Mouse (Mus musculus): ENCODE data around the gene Vmn2r29. TPM values are rescaled to one million over a fixed set of nuclear protein-coding genes. Genes with fewer than 3 reads are reported as not detected.

The Vmn2r29 gene
- polyA plus RNA-seq, 1 experiment, result 1.1 TPM

- WGBS, result 31% methylated on average over 13 of the region's 13 CpGs
- Histone ChIP-seq H3K4me3 (ENCODE audit: insufficient read depth, low read depth, low read length) (peak overlapping the region; percentile 65), H3K36me3 (ENCODE audit: control insufficient read depth, insufficient read depth, low read length) (no peaks in the 10 kb centered on the region), H3K27me3 (replicated peaks; ENCODE audit: control insufficient read depth, insufficient read depth, low read length) (no peaks in the 10 kb centered on the region), H3K4me1 (ENCODE audit: control insufficient read depth, insufficient read depth, low read length) (no peaks in the 10 kb centered on the region; the same call in 1 of the 2 replicates), H3K27ac (ENCODE audit: insufficient read depth, low read depth, low read length) (no peak overlapping the region)
- peak; percentile 5 for DNase-seq
- no peak for TF ChIP-seq CTCF (conservative IDR thresholded peaks at IDR 0.05; ENCODE audit: insufficient read depth, insufficient read length, low read depth, low read length)
- no peak for TF ChIP-seq POLR2A (IDR thresholded peaks at IDR 0.05; ENCODE audit: low read depth, low read length)
These were observed 59.5 kb downstream of the Vmn2r29 start for GRCm38 (mm10) chr7:7187417-7188190.

GRCm38 (mm10) chr7:7185897-7186296, 61.2 kb downstream of the Vmn2r29 start:
- 96% methylated on average over 1 of the region's 1 CpGs for WGBS

More at GRCm38 (mm10) chr7:7185897-7186296, 61.2 kb downstream of the Vmn2r29 start:
- DNase-seq, result no peak
- no peak for TF ChIP-seq POLR2A (IDR thresholded peaks at IDR 0.05; ENCODE audit: low read depth, low read length)
- TF ChIP-seq CTCF (conservative IDR thresholded peaks at IDR 0.05; ENCODE audit: insufficient read depth, insufficient read length, low read depth, low read length), result no peak
- no peaks in the 10 kb centered on the region for H3K27me3 ChIP-seq (replicated peaks; ENCODE audit: control insufficient read depth, insufficient read depth, low read length)
- peaks cover 5% of the 10 kb centered on the region for H3K36me3 ChIP-seq (ENCODE audit: control insufficient read depth, insufficient read depth, low read length)
- no peak overlapping the region for H3K27ac ChIP-seq (ENCODE audit: insufficient read depth, low read depth, low read length)
- no peaks in the 10 kb centered on the region; the same call in 1 of the 2 replicates for H3K4me1 ChIP-seq (ENCODE audit: control insufficient read depth, insufficient read depth, low read length)
- H3K4me3 ChIP-seq (ENCODE audit: insufficient read depth, low read depth, low read length), result no peak overlapping the region

Other genes starting within 250 kb of the Vmn2r29 start
- gene Zfp954, start 125.8 kb downstream of the Vmn2r29 start, polyA plus RNA-seq (2012; rRNA removed), result 7.5 and 7.6 TPM in 2 replicates
- gene Zfp773, start 110.6 kb downstream of the Vmn2r29 start, polyA plus RNA-seq (2012; rRNA removed), result 0.27 TPM in 2 replicates
- gene Zfp418, start 76.0 kb downstream of the Vmn2r29 start, polyA plus RNA-seq (2012; rRNA removed), result 0.88 and 0.95 TPM in 2 replicates
- gene Zfp772, start 37.3 kb downstream of the Vmn2r29 start, polyA plus RNA-seq (2012; rRNA removed), result 1.8 and 2.4 TPM in 2 replicates
- 2.4 and 2.6 TPM in 2 replicates for gene Gm45844, start 31.0 kb upstream of the Vmn2r29 start, polyA plus RNA-seq (2012; rRNA removed)
- 33.5 and 35.6 TPM in 2 replicates for gene Clcn4, start 53.5 kb upstream of the Vmn2r29 start, polyA plus RNA-seq (2012; rRNA removed)
- gene Vmn2r30, start 90.3 kb upstream of the Vmn2r29 start, polyA plus RNA-seq (2012; rRNA removed), result not detected in 2 replicates
- gene Gm45783, start 127.2 kb upstream of the Vmn2r29 start, polyA plus RNA-seq (2012; rRNA removed), result not detected in 2 replicates
- not detected in 2 replicates for gene Vmn2r31, start 152.4 kb upstream of the Vmn2r29 start, polyA plus RNA-seq (2012; rRNA removed)
- gene Vmn2r32, start 232.7 kb upstream of the Vmn2r29 start, polyA plus RNA-seq (2012; rRNA removed), result not detected in 2 replicates